Mouse (Mus musculus) hindbrain, embryonic 14.5 days (tissue): Measurements from ENCODE around the gene Mapk14. TPM values are rescaled to one million over a fixed set of nuclear protein-coding genes. Genes with fewer than 3 reads are reported as not detected.
"Not testable (repeated sequence)": the region's sequence is repeated elsewhere in the genome, so short reads cannot be mapped to it uniquely, and the experiment has no call there.

ENCODE experiments used
- ATAC-seq: fragments of 200-750 bp; cut with Nextera tagmentation; 2 replicates; pipeline ENCODE4 v1.8.0; 2017; ENCODE audit warnings: moderate number of reproducible peaks, mild to moderate bottlenecking, moderate TSS enrichment, moderate library complexity; ENCODE audit not compliant: low FRiP score
- DNase-seq: peaks from one replicate; pipeline ENCODE4 v3.0.0-alpha.2; 2015; ENCODE audit warnings: low spot score
- H3K27ac ChIP-seq: fragments of 300-500 bp; sonication (generic); 2 replicates; pipeline ENCODE4 v1.5.1; 2014; ENCODE audit warnings: mild to moderate bottlenecking, moderate library complexity
- H3K27me3 ChIP-seq: fragments of 300-500 bp; sonication (generic); 2 replicates; pipeline ENCODE4 v1.6.1; 2014; ENCODE audit warnings: mild to moderate bottlenecking, low read length, mixed read lengths; ENCODE audit not compliant: control insufficient read depth, insufficient read depth
- H3K36me3 ChIP-seq: fragments of 300-500 bp; sonication (generic); replicated peaks from 2 replicates; pipeline ENCODE4 v1.6.1; 2014; ENCODE audit not compliant: control insufficient read depth, insufficient read depth
- H3K4me1 ChIP-seq: fragments of 300-500 bp; sonication (generic); replicated peaks from 2 replicates; pipeline ENCODE4 v1.6.1; 2014; ENCODE audit warnings: antibody characterized with exemption, low read length, mixed read lengths; ENCODE audit not compliant: control insufficient read depth, insufficient read depth
- H3K4me2 ChIP-seq: fragments of 300-500 bp; sonication (generic); replicated peaks from 2 replicates; pipeline ENCODE4 v1.6.1; 2014; ENCODE audit warnings: mild to moderate bottlenecking, moderate library complexity
- H3K4me3 ChIP-seq: fragments of 300-500 bp; sonication (generic); replicated peaks from 2 replicates; pipeline ENCODE4 v1.5.1; 2014; ENCODE audit warnings: mild to moderate bottlenecking, low read length
- H3K9ac ChIP-seq: fragments of 300-500 bp; sonication (generic); 2 replicates; pipeline ENCODE4 v1.6.1; 2014
- H3K9me3 ChIP-seq: fragments of 300-500 bp; sonication (generic); 2 replicates; pipeline ENCODE4 v1.6.1; 2016; ENCODE audit warnings: low read length; ENCODE audit not compliant: control insufficient read depth
- WGBS: fragments of 180-500 bp; shearing (Covaris S2); extraction: QIAGEN DNeasy Blood & Tissue Kit; methylation state at CpG from one replicate; pipeline ENCODE4 v1.1.7; 2014; 5-methylcytosine and 5-hydroxymethylcytosine counted together
- polyA plus RNA-seq: library from polyadenylated mRNA; unstranded; fragments of >200 nt; fragmentation: Nextera tagmentation; extraction: Ambion mirVana; gene quantifications from 2 replicates; pipeline ENCODE4 v1.2.1, GENCODE M21; 2014

The Mapk14 gene
- polyA plus RNA-seq, 1 experiment from 2014 or later: 34.1 TPM

- peaks cover 34% of the 10 kb centered on the region for H3K27me3 ChIP-seq
- ATAC-seq (no peak), DNase-seq (no peak)
- peak within 1 kb of the TSS; percentile 32 for H3K4me3 ChIP-seq
- no peaks in the 10 kb centered on the region; the same call in 1 of the 2 replicates for H3K4me1 ChIP-seq
- peak within 1 kb of the TSS; percentile 31; the same call in 1 of the 2 replicates for H3K9ac ChIP-seq
- H3K4me2 ChIP-seq: peak within 1 kb of the TSS; percentile 60
- no peak within 1 kb of the TSS for H3K27ac ChIP-seq
- no peaks in the 10 kb centered on the region for H3K9me3 ChIP-seq
- 2% methylated on average over 53 of the region's 58 CpGs for WGBS
- no peaks in the 10 kb centered on the region for H3K36me3 ChIP-seq
Observed at GRCm38 (mm10) chr17:28769121-28769874, 78.2 kb downstream of the Mapk14 start, which contains the start of gene Mapk13. Gene Mapk13 (plus strand): TSS chr17:28769297.

GRCm38 (mm10) chr17:28769875-28770421, 78.8 kb downstream of the Mapk14 start:
- ATAC-seq (no peak), DNase-seq (no peak)
- H3K9me3 ChIP-seq: no peaks in the 10 kb centered on the region
- H3K36me3 ChIP-seq: no peaks in the 10 kb centered on the region
- peak overlapping the region; percentile 32 for H3K4me3 ChIP-seq
- WGBS: 5% methylated on average over 24 of the region's 24 CpGs
- peak overlapping the region; percentile 60 for H3K4me2 ChIP-seq
- H3K4me1 ChIP-seq: no peaks in the 10 kb centered on the region; the same call in 1 of the 2 replicates
- H3K9ac ChIP-seq: no peak overlapping the region
- H3K27ac ChIP-seq: no peak overlapping the region
- H3K27me3 ChIP-seq: peaks cover 34% of the 10 kb centered on the region

- DNase-seq: no peak
- no peak overlapping the region for H3K4me2 ChIP-seq
- no peak overlapping the region for H3K9ac ChIP-seq
- WGBS: 91% methylated on average over 5 of the region's 5 CpGs
- no peaks in the 10 kb centered on the region for H3K36me3 ChIP-seq
- peaks cover 34% of the 10 kb centered on the region for H3K27me3 ChIP-seq
- no peak for ATAC-seq
- H3K4me3 ChIP-seq: no peak overlapping the region
- H3K4me1 ChIP-seq: no peaks in the 10 kb centered on the region; the same call in 1 of the 2 replicates
- no peak overlapping the region for H3K27ac ChIP-seq
- H3K9me3 ChIP-seq: no peaks in the 10 kb centered on the region
Observed at GRCm38 (mm10) chr17:28771289-28771688, 80.2 kb downstream of the Mapk14 start.

- not testable (repeated sequence) for H3K36me3 ChIP-seq, H3K4me3 ChIP-seq, ATAC-seq, H3K4me2 ChIP-seq, H3K4me1 ChIP-seq, H3K9ac ChIP-seq, H3K9me3 ChIP-seq, H3K27ac ChIP-seq, DNase-seq
- peaks cover 20% of the 10 kb centered on the region for H3K27me3 ChIP-seq
- WGBS: 95% methylated on average over 9 of the region's 9 CpGs
Observed at GRCm38 (mm10) chr17:28774303-28774702, 83.2 kb downstream of the Mapk14 start.

- Histone ChIP-seq H3K4me2 (no peak overlapping the region), H3K36me3 (no peaks in the 10 kb centered on the region), H3K9me3 (no peaks in the 10 kb centered on the region), H3K4me3 (no peak overlapping the region), H3K27me3 (peaks cover 12% of the 10 kb centered on the region), H3K4me1 (no peaks in the 10 kb centered on the region), H3K27ac (no peak overlapping the region), H3K9ac (no peak overlapping the region)
- DNase-seq (no peak), ATAC-seq (no peak)
- 78% methylated on average over 4 of the region's 4 CpGs for WGBS
Observed at GRCm38 (mm10) chr17:28775161-28775560, 84.0 kb downstream of the Mapk14 start.

- no peak for ATAC-seq
- Histone ChIP-seq H3K27ac (no peak overlapping the region), H3K4me1 (no peaks in the 10 kb centered on the region), H3K27me3 (no peaks in the 10 kb centered on the region), H3K9ac (no peak overlapping the region), H3K4me3 (no peak overlapping the region), H3K4me2 (no peak overlapping the region), H3K36me3 (no peaks in the 10 kb centered on the region), H3K9me3 (no peaks in the 10 kb centered on the region)
- 95% methylated on average over 3 of the region's 3 CpGs for WGBS
- DNase-seq: no peak
Observed at GRCm38 (mm10) chr17:28776817-28777216, 85.7 kb downstream of the Mapk14 start.

- 84% methylated on average over 16 of the region's 16 CpGs for WGBS
- Histone ChIP-seq H3K4me3 (no peak overlapping the region), H3K9me3 (no peaks in the 10 kb centered on the region), H3K36me3 (no peaks in the 10 kb centered on the region), H3K4me1 (no peaks in the 10 kb centered on the region), H3K27me3 (no peaks in the 10 kb centered on the region), H3K4me2 (no peak overlapping the region), H3K9ac (no peak overlapping the region), H3K27ac (no peak overlapping the region)
- DNase-seq (no peak), ATAC-seq (no peak)
Observed at GRCm38 (mm10) chr17:28777231-28778005, 86.3 kb downstream of the Mapk14 start.

GRCm38 (mm10) chr17:28779735-28780134, 88.6 kb downstream of the Mapk14 start:
- DNase-seq: no peak
- Histone ChIP-seq H3K27ac (no peak overlapping the region), H3K4me3 (no peak overlapping the region), H3K36me3 (no peaks in the 10 kb centered on the region), H3K4me1 (no peaks in the 10 kb centered on the region), H3K9me3 (no peaks in the 10 kb centered on the region), H3K27me3 (no peaks in the 10 kb centered on the region), H3K9ac (no peak overlapping the region), H3K4me2 (no peak overlapping the region)
- no peak for ATAC-seq
- 97% methylated on average over 3 of the region's 3 CpGs for WGBS

GRCm38 (mm10) chr17:28780836-28781235, 89.7 kb downstream of the Mapk14 start:
- ATAC-seq (no peak), DNase-seq (no peak)
- WGBS: 75% methylated on average over 3 of the region's 3 CpGs
- H3K4me2 ChIP-seq: no peak overlapping the region
- H3K4me1 ChIP-seq: no peaks in the 10 kb centered on the region
- no peaks in the 10 kb centered on the region for H3K9me3 ChIP-seq
- H3K36me3 ChIP-seq: no peaks in the 10 kb centered on the region
- H3K4me3 ChIP-seq: no peak overlapping the region
- no peak overlapping the region for H3K27ac ChIP-seq
- no peak overlapping the region for H3K9ac ChIP-seq
- no peaks in the 10 kb centered on the region for H3K27me3 ChIP-seq
